Mouse (Mus musculus): ENCODE measurements around the gene Cabcoco1. TPM values are rescaled to one million over a fixed set of nuclear protein-coding genes. Genes with fewer than 3 reads are reported as not detected.

Cabcoco1 gene
- polyA plus RNA-seq, 2 experiments from 2014 or later: 3.8 to 4.2 TPM

DNA sequence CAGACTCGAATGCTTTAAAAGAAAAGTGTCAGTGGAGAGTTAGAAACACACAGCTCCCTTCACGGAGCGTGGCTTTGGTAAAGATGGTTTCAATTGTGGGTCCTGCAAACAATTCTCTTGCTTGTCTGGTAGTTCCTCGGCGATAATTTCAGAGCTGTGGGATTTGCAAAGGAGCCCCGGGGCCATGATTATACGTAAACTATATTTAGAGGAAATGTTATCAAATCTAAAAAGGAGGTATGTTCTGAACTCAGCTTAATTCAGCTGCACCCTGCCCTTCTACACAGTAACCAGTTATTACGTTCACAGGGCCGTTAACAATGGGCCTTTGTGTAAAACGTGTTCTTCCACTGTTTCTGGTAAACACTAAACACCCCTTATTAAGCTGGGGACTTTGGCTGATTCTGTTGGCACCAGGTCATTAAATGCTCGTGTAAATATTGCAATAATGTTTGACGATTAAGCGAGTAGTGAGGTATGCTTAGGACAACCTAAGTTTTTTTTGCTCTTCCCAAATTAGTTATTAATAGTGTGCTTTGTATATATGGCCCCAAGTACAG is 106.6 kb downstream of the Cabcoco1 start:
- ATAC-seq: no peak

DNA sequence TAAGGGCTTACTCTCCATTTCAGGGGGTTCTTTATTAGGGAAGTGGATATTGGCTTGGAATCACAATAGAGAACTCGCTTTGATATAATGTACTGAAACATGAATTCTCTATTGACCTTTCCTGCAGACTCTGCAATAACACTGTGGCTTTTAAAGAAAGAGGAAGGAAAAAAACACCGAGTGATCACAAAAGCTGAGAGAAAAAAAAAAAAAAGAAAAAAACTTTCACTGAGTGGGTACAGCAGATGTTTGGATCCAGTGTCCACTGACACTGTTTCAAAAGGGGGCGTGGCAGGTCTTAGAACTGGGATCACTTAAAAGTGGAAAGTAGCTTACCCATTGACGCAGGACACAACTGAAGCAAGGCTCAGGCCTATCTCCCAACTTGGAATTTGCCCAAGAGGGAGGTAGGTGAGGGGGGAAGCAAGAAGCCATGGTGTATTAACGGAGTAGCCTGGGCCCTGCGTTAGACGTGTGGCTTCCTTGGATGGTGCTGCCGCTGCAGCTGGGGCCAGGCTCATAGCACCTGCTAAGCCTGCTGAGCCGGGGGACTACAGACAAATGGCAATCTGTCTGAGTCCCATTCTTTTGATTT is 107.6 kb downstream of the Cabcoco1 start:
- no peak for ATAC-seq

DNA sequence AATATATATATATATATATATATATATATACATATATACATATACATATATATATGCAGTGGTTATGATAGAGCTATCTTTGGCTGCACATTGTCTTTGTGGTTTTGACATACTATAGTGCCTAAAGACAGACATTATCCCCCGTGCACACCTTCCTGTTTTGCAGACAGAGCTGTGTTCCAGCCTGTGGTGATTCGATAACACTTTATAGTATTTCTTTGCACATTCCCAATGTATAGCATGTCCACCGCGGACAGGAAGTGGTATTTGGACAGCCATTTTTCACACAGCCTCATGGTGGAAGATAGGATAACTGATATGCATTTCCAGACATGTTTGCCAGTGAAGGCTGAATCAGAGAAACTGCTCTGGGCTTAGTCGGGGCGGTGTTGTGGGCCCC is 110.3 kb downstream of the Cabcoco1 start:
- no peak for ATAC-seq

GRCm38 (mm10) chr10:68430929-68431328 is 110.8 kb downstream of the Cabcoco1 start:
- ATAC-seq: no peak

- no peak for ATAC-seq
These were observed 121.2 kb downstream of the Cabcoco1 start for GRCm38 (mm10) chr10:68420393-68420920.

DNA sequence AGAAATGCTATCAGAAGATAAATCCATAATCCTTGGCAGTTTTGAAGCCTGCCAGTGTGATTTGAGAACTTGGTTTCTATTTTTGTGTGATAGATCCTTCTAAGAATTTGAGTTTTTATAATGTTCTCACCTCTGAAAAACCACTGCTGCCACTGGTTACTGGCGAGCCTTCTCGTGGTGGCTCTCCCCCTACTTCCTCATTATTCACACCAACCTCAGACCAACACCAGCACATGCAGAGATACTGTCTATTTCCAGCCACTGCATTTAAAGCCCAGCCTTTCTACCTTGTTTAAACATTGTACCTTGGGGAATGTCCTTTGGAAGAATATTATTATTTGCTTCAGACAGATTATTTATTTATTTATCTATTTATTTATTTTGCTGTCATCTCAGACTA is 121.8 kb downstream of the Cabcoco1 start:
- ATAC-seq: no peak

GRCm38 (mm10) chr10:68417074-68417790 is 124.5 kb downstream of the Cabcoco1 start:
- no peak for ATAC-seq

DNA sequence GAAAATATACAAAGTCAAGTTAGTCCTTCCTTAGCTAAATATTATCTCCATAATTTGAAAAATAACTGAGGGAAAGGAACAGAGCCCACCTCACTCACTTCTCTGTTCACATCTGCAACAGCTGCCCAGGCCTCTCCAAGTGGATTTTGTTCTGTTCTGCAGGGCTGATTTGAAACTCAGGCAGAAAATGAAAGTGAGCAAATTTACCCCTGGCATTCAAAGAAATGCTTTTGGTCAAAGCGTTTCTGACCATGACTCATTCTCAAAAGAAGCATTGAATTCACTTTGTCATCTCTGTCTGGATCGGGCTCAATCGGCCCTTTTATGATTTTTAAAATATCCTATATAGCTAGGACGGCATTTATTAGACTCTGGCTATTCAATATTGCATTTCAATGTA is 135.8 kb downstream of the Cabcoco1 start:
- ATAC-seq: no peak

DNA sequence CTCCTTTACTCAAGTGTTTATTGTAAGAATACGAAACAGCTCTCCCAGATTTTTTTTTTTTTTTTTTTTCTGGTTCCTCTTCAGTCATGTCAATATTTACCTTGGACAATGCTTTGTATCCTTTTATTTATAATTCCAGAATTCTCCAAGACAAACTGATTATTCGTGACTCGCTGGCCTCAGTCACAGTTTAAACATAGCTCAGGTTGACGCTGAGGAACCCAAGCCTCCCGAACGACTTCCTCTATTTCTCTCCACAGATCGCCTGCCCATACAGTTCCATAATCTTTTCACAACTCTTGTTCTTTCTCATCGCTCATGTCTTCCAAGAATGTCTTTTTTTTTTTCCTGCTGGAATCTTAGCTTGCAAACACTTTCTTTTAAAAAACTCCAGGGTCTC is 144.9 kb downstream of the Cabcoco1 start:
- no peak for ATAC-seq

GRCm38 (mm10) chr10:68396083-68396482 is 145.6 kb downstream of the Cabcoco1 start:
- no peak for ATAC-seq

DNA sequence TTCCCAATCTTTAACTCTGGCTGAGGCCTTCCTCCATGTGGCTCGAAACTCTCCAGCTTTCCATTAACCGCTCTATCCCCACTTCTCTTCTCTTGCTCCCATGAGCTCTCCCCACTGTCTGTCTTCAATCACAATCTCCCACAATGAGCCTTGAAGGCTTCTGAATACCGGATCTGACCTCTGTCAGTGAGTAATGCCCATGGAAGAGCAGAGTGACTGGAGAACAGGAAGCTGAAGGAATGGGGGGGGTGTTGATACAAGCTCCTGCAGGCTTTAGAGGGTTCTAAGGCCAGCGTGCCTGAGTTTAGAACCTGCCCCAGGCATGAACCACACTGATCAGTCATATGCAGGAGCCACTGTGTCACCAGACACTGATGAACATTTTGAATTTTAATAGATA is 150.1 kb downstream of the Cabcoco1 start:
- ATAC-seq: no peak

- no peak for ATAC-seq
These were observed 152.9 kb downstream of the Cabcoco1 start for GRCm38 (mm10) chr10:68388802-68389201.

GRCm38 (mm10) chr10:68388138-68388537 is 153.6 kb downstream of the Cabcoco1 start:
- ATAC-seq: no peak

Other genes starting within 250 kb of the Cabcoco1 start
- not detected for gene Tmem26, start 181.8 kb upstream of the Cabcoco1 start, polyA plus RNA-seq (2017; shearing (Covaris generic))